Mouse (Mus musculus) olfactory bulb, adult 2 months (tissue): ENCODE results near the gene F930015N05Rik. TPM values are rescaled to one million over a fixed set of nuclear protein-coding genes. Genes with fewer than 3 reads are reported as not detected.

Source experiments
- H3K27ac ChIP-seq: fragments of 200-500 bp; 2 replicates; pipeline ENCODE4 v1.5.1; 2012; ENCODE audit warnings: low read depth, low read length; ENCODE audit not compliant: insufficient read depth
- H3K4me1 ChIP-seq: fragments of 200-500 bp; 2 replicates; pipeline ENCODE4 v1.6.1; 2012; ENCODE audit warnings: low read length; ENCODE audit not compliant: control insufficient read depth, insufficient read depth
- H3K4me3 ChIP-seq: fragments of 200-500 bp; 2 replicates; pipeline ENCODE4 v1.5.1; 2012; ENCODE audit warnings: mild to moderate bottlenecking, low read depth, low read length, moderate library complexity; ENCODE audit not compliant: insufficient read depth
- CTCF ChIP-seq: fragments of 200-500 bp; IDR thresholded peaks from 2 replicates; pipeline ENCODE4 v1.5.1; 2012; ENCODE audit warnings: low read depth, mild to moderate bottlenecking, low read length, moderate library complexity; ENCODE audit not compliant: insufficient read depth
- POLR2A ChIP-seq: fragments of 200-500 bp; IDR thresholded peaks from 2 replicates; pipeline ENCODE4 v1.6.1; 2012; ENCODE audit warnings: mild to moderate bottlenecking, low read depth, low read length, moderate library complexity; ENCODE audit not compliant: insufficient read depth
- WGBS: fragments of 180-500 bp; shearing (Covaris S2); methylation state at CpG from one replicate; pipeline ENCODE4 v1.1.7; 2018; 5-methylcytosine and 5-hydroxymethylcytosine counted together
- polyA plus RNA-seq: library from polyadenylated mRNA; stranded (reverse); fragments of >200 nt; gene quantifications from 2 replicates; pipeline ENCODE4 v1.2.4, GENCODE M21; 2012; ENCODE audit warnings: low replicate concordance; ENCODE audit not compliant: missing spikeins, insufficient read depth, insufficient read length

Gene F930015N05Rik
- not detected in 2 replicates for polyA plus RNA-seq

- Histone ChIP-seq H3K27ac (peak within 1 kb of the TSS; percentile 19; the same call in 1 of the 2 replicates), H3K4me3 (peak within 1 kb of the TSS; percentile 47), H3K4me1 (peaks cover 20% of the 10 kb centered on the region)
- WGBS = 1% methylated on average over 24 of the region's 24 CpGs
- TF ChIP-seq POLR2A = no peak
- TF ChIP-seq CTCF = no peak
Observed at GRCm38 (mm10) chr11:64436412-64436727, at the start of gene F930015N05Rik. Gene F930015N05Rik (minus strand): TSS chr11:64436653.

- 78% methylated on average over 3 of the region's 3 CpGs for WGBS
- Histone ChIP-seq H3K4me3 (no peak overlapping the region), H3K4me1 (no peaks in the 10 kb centered on the region), H3K27ac (no peak overlapping the region)
- TF ChIP-seq CTCF (no peak), POLR2A (no peak)
Observed at GRCm38 (mm10) chr11:64481445-64481844, 45.0 kb upstream of the F930015N05Rik start.

GRCm38 (mm10) chr11:64473679-64474078 lies 37.2 kb upstream of the F930015N05Rik start:
- Histone ChIP-seq H3K27ac (no peak overlapping the region), H3K4me1 (0 out of 2 replicates have a peak, but pooled peaks cover 4% of the 10 kb centered on the region), H3K4me3 (no peak overlapping the region)
- WGBS = 81% methylated on average over 3 of the region's 3 CpGs
- TF ChIP-seq CTCF (no peak), POLR2A (no peak)

GRCm38 (mm10) chr11:64470689-64471088 lies 34.2 kb upstream of the F930015N05Rik start:
- Histone ChIP-seq H3K27ac (no peak overlapping the region), H3K4me1 (0 out of 2 replicates have a peak, but pooled peaks cover 4% of the 10 kb centered on the region), H3K4me3 (no peak overlapping the region)
- TF ChIP-seq POLR2A = no peak
- TF ChIP-seq CTCF = no peak

GRCm38 (mm10) chr11:64468737-64469136 lies 32.3 kb upstream of the F930015N05Rik start:
- TF ChIP-seq POLR2A = no peak
- 59% methylated on average over 4 of the region's 4 CpGs for WGBS
- Histone ChIP-seq H3K4me1 (0 out of 2 replicates have a peak, but pooled peaks cover 4% of the 10 kb centered on the region), H3K4me3 (no peak overlapping the region), H3K27ac (no peak overlapping the region)

- Histone ChIP-seq H3K27ac (no peak overlapping the region), H3K4me1 (no peaks in the 10 kb centered on the region), H3K4me3 (no peak overlapping the region)
- TF ChIP-seq CTCF (no peak), POLR2A (no peak)
- WGBS = 77% methylated on average over 3 of the region's 3 CpGs
Observed at GRCm38 (mm10) chr11:64461746-64462145, 25.3 kb upstream of the F930015N05Rik start.

GRCm38 (mm10) chr11:64448586-64449315 lies 12.3 kb upstream of the F930015N05Rik start:
- Histone ChIP-seq H3K27ac (no peak overlapping the region), H3K4me1 (no peaks in the 10 kb centered on the region), H3K4me3 (no peak overlapping the region)
- no peak for TF ChIP-seq CTCF
- no peak for TF ChIP-seq POLR2A
- WGBS = 59% methylated on average over 9 of the region's 9 CpGs

GRCm38 (mm10) chr11:64445227-64445626 lies 8.8 kb upstream of the F930015N05Rik start:
- H3K4me3 ChIP-seq = no peak overlapping the region
- H3K4me1 ChIP-seq = no peaks in the 10 kb centered on the region
- TF ChIP-seq CTCF (no peak), POLR2A (no peak)
- 73% methylated on average over 1 of the region's 1 CpGs for WGBS
- H3K27ac ChIP-seq = no peak overlapping the region

GRCm38 (mm10) chr11:64442701-64443100 lies 6.2 kb upstream of the F930015N05Rik start:
- no peak overlapping the region for H3K27ac ChIP-seq
- H3K4me3 ChIP-seq = no peak overlapping the region
- TF ChIP-seq POLR2A = no peak
- TF ChIP-seq CTCF = no peak
- 58% methylated on average over 3 of the region's 3 CpGs for WGBS
- H3K4me1 ChIP-seq = no peaks in the 10 kb centered on the region
